Mouse (Mus musculus): Measurements from ENCODE around the gene E130114P18Rik.

E130114P18Rik gene

DNA sequence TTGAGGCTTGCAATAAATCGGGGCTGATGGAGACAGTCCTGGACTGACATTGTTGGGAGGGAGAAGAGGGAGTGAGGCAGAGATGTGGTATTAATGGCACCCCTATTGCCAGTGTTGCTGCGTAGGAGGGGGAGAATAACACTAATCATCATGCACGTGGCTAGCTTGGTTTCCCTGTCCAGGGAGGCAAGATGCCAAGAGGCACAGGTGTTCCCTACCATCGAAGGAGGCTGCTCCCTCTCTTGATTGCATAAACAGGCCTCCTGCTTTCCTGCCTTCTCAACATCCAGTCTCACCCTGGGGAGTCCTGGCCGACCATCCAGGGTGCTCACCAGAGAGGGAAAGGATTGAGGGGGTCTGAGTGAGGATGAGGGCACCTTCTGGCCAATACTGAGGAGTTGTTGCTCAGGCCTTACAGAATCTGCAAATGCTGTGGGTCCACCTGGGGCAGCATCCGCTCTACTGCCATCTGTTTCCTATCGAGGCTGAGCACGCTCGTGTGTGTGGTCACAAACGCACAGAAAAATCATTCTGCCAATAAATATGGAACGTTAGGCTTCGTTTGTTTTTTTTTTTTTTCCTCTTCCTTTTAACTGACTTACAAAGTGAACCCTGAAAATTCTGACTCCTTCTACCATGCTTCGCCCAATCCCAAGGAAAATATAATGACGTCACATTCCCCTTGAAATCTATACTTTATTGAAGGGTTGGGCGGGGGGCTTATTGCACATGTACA, 130.0 kb downstream of the E130114P18Rik start:
- no peak for DNase-seq (ENCODE audit: low spot score in 2 of 2)

DNA sequence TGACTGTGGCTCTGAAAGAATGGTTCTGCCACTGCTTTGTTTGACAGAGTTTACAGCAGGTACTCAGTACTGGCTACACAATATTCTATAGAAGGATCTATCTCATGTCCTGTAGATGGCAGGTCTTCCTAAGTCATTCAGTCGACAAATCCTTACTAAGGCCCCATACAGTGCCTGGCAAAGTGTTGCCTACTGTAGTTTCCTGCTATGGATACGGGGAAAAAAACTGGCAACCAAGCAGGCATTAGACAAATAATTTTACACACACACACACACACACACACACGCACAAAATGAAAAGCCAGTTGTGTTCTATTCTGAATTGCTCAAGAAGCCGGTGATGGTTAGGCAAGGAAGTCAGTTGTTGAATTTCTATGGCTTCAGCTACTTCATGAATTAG, 130.6 kb downstream of the E130114P18Rik start:
- no peak for DNase-seq (ENCODE audit: low spot score in 2 of 2)

DNA sequence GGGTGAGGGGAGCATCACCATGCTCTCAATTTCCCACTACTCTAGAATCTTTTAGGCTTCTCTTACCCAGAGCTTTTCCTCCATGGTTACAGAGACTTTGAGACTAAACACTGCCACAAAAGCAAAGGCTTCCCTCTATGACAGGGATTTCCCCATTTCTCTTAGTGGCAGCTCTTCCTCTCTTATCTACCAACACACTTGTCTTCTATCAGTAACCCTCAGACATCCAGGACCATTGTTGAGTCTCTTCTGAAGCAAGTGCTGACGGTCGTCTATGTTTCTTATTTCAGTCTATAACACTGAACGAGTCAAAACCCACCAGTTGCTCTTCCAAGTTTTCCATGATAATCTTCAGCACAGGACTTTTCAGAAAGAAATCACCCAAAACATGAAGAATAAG, 137.5 kb downstream of the E130114P18Rik start:
- no peak for DNase-seq (ENCODE audit: low spot score in 2 of 2)

DNA sequence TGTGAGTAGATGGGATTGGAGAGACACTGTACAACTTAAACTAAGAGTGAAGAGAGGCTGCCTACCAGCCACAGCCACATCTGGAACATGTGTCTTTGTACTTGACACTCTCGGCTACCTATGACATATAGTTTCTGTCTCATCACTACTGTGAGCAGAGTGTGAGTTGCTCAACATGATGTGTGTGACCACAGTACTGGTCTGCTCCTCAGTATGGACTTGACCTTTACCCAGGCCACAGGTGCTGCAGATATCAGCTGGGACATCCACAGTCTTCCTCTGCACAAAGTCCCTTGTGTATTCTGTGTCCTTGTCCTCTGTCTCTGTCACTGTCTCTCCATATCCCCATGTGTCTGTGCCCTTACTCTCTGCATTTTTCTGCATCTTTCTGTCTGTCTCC, 141.3 kb downstream of the E130114P18Rik start:
- no peak for DNase-seq (ENCODE audit: low spot score in 2 of 2)

DNA sequence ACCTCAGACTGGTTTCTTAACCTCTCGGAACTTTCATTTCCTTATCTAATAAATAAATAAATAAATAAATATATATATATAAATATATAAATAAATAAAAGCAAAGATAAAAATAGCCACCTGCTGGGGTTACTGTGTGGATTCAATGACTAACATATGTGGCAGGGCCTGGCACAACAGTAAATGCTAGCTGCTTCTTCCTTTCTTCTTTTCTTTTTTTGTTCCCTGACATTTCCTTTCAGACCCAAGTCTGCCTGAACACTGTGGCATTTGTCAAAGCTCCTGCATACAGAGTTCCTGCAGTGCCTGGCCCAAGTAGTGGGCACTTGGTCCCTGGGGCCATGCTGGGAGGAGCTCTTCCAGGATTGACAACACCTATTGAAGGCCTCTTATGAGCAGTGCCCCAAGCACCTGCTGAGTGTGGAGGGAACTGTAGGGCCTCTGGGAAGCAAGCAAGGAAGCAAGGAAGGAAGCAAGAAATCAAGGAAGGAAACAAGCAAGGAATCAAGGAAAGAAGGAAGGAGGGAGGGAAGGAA, 142.1 kb downstream of the E130114P18Rik start:
- no peak for DNase-seq (ENCODE audit: low spot score in 2 of 2)

DNA sequence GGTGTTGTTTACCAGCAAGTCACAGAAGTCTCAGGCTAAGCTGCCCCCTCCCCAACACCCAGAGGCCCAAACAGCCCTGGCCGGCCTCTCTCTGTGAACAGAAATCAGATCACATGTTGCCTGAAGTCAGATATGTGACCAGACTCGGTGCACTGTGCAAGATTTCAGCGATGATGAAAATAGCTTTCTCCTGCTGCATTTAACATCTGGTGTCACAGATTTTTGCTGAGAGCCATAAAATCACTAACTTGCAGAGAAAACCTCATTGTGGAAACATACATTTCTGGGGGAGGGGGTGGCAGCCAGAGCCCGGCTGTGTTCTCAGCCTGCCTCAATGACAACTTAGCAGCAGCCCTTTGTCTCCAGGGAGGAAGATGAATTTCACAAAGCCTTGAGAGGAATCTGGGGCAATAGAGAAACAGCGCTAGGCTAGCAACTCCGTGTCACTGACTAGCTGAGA, 142.6 kb downstream of the E130114P18Rik start:
- no peak for DNase-seq (ENCODE audit: low spot score in 2 of 2)

DNA sequence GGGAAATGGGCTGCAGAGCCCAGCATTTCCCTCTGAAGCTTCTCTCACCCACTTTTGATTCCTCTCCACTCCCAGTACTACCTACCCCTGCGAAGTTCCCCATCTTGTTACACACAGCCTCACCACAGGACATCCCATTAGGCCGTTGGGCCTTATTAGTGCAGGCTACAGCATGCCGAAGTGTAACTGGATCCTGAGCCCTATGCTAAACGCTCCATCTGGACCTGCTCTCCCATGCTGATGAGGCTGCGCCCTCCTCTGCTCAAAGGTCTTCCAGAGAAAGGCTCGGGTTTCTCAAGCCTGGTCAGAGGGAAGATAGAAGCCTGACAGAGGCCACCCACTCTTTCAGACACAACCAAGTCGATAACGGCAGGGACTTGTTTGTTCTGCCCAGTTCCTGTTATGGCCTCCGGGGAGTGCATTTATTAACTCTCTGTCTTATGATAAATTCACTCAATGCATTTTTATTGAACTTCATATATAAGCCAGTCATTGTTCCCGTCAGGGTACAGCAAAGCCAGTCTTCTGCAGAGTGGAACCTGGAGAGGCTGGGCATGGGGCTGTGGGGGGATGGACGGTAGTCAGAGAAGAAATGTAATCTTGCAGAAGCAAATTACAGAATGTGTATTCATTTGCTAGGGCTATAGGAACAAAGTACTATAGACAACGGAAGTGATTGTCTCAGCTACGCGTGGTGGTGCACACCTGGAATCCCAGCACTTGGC, 148.8 kb downstream of the E130114P18Rik start:
- no peak for DNase-seq (ENCODE audit: low spot score in 2 of 2)

DNA sequence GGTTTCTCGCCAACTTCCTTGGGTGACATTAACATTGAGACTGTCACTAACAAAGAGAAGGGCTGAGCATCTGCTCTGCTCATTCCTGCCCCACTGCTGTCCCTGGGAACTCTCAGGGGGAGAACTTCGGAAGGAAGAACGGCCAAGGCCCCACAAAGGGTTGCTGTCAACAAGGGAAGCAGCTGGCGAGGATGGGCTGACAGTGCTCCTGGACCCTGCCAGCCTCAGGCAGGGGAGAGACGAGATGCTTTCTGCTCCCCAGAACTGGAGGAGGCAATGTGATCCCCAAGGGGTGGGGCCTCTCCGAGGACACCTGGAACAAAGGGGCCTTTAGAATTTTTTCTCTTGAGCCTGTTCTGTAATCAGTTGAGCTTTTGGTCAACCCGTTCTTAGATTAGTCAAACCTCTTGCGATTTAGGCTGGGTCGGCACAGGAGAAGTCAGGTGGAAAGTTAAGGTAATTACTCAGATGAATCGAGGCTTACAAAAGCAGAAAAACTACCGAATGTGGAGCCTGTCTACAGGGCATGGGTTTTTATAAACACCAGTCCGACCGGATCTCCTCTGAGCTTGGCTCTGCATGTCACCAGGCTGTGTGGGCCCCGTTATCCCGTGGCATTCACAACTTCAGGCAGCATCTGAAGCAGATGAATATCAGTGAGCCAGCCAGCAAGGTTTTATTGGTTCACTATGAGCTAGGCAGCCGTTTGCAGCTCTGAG, 151.7 kb downstream of the E130114P18Rik start:
- no peak for DNase-seq (ENCODE audit: low spot score in 2 of 2)

DNA sequence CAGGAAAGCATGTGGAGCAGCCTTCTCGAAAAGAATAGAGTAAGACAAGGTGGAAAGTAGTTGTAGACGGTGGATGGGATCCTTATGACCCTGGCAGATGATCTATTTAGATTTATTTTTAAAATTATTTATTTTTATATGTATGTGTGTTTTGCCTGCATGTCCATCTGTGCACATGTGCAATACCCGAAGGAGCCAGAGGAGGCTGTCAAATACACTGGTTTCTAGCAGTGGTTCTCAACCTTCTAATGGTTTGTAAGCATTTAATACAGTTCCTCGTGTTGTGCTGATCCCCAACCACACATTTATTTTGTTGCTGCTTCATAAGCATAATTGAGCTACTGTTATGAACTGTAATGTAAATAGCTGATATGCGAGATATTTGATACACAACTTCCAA, 154.7 kb downstream of the E130114P18Rik start:
- no peak for DNase-seq (ENCODE audit: low spot score in 2 of 2)

DNA sequence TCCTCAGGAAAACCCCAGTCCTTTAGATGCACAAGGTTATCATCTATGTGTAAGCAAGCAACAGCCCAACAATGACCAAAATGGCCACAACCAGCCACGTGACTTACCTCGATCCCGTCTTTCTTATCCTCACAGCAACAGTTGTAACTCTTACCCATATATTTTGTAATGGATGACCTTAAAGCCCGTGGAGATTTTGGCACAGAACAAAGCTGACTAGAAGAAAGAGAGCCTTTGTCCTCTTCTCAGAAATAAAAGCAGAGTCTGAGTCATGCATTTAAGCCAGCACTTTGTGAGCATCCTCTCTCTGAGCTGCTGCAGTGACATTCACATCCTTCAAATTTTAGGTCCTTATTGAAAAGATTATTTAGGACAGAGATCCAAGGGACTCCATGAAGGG, 156.1 kb downstream of the E130114P18Rik start:
- no peak for DNase-seq (ENCODE audit: low spot score in 2 of 2)

DNA sequence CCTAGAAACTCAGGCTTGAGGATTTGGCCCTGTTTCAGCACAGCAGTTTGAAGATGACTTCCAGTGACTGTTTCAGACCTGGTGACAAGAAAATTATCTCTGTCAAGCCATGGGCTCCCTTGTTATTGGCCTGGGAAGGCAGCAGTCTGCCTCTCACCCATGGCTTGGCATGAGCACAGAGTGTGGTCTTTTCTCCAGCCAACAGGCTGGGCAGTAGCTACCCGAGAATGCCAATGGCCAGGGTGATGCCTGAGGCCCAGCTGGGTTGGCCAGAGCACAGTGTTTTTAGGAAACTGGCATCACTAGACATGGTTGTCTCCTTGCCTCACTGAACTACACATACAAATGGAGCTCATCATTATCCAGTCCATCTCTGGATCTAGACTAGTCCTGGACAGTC, 157.5 kb downstream of the E130114P18Rik start:
- no peak for DNase-seq (ENCODE audit: low spot score in 2 of 2)

DNA sequence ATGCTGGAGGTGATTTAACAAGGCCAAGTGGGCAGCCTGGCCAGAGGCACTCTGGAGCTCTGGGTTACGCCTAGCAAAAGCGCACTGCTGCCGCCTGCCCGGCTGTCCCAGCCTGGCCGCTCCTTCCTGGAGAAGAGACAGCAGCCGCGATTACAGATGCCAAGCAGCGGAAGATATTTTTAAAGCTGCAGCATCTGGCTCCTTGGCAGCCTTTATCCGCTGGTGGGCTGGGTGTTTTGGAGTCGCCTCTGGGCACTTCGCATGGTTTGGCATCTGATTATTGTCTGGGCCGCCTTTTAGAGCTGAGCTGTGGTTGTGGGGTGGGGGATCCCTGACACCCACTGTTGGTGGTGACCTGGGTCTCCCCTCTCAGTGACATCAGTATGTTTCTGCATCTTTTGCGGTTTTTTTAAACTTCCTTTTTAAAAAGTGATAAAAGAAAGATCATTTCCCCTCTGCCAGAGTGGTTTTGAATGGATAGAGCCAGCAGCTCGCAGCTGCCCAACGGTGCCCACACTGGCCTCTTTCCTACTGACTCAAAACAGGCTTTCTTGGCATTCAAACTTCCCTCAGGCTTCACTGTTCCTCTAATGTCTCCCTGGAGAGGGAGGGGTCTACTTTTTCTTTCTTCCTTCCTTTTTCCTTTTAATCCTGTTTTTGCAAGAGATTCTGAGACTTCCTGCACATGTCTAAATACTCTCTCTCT, 159.1 kb downstream of the E130114P18Rik start:
- peak; percentile 2 to 13 for DNase-seq (ENCODE audit: low spot score in 2 of 2)

DNA sequence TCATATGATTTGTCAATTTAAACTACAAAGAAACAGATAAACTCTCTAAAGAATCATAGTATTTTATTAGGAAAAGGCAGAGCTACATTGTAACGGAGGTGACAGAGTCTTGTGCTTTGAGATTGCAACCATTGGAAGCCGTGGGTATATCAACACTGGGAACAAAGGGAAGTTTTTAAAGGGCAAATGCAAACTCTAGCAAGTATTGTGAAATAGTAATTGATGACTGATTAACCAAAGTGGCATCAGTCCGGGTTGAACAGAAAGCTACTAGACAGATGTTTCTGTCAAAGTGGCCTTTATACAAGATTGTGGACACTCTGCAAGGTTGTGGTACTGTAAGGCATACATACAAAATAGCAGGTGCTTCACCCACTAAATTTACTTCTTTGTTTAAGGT, 162.8 kb downstream of the E130114P18Rik start:
- no peak for DNase-seq (ENCODE audit: low spot score in 2 of 2)

DNA sequence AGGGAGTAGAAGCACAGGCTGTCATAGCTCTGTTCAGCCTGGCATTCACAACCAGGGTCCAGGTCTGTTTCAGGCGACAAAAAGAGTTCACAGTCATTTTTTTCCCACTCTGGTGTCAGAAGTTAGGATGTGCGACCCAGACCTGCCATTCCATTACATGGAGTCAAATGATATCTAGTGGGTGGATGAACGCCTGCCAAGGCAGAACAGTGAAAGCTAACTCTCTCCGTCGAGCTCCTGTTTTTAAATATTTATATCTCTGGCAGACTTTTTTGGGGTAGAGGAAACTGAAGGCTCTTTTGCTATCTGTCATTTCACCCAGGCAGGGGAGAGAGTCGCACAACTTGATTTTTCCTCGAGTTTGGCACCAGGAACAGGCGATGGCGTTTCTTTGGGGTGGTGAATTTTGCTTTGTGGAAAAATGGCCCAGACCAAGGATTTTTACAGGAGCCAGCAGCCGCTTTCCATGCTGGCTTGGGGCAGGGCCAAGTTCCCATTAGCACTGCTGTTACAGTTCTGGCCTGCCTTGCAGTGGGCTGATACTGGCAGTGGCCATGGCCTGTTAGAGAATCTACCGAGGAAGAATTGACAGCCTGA, 166.5 kb downstream of the E130114P18Rik start:
- no peak for DNase-seq (ENCODE audit: low spot score in 2 of 2)

DNA sequence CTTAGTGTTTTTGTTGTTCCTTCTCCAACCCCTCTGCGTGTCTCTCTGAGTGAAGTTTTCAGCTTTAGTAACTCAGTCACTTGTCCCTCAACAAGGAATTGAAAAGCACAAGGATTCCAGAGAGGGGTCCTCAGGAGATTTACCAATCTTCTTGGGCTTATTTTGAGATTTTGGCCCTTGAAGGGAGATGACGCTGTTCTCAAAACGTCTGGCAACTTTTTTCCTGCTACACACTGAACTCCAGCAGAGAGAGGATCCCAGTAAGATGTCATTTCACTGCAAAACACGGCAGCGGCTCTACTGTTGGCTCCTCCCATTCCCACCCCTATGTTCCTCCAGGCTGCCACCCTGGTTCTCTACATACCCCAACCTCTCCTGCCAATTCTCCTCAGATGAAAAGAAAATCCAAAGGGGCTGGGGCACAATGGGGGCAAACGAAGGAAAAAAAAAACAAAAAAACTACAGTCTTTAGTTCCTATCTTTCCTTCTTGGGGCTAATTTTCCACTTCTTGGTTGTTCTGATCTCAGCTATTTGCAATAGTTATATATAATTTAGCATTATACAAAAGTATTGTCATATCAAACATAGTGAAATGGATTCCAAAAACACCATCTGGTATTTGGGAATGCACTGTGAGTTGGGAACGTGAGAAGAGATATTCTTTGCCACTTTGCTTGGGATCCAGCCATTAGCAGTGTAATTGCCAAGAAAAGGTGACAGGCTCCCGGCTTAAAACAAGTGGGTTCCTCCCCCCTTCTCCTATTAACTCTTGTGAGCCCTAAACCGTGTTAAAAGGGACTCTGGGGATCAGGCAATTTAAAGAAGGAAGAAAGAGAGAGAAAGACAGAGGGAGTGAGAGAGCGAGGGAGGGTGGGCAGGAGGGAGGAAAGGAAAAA, 167.8 kb downstream of the E130114P18Rik start:
- no peak for DNase-seq (ENCODE audit: low spot score in 2 of 2)

DNA sequence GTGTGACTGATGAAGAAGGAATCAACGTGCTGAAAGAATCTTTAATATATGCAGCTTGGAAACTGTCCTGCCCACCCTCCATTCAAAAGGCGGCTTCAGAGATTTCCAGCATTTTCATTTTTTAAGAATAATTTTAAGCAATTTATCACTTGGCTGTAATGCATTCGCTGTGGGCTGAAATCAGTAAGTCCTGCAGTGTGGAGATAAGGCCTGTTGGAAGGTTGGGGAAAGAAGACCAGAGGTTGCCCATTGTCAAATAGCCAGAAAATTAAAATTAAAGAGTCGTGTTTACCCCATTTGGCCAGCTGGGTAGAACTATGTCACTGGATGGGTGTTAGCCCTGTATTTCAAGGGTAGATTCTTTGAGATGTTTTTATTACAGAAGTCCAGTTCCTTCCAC, 168.5 kb downstream of the E130114P18Rik start:
- no peak for DNase-seq (ENCODE audit: low spot score in 2 of 2)

DNA sequence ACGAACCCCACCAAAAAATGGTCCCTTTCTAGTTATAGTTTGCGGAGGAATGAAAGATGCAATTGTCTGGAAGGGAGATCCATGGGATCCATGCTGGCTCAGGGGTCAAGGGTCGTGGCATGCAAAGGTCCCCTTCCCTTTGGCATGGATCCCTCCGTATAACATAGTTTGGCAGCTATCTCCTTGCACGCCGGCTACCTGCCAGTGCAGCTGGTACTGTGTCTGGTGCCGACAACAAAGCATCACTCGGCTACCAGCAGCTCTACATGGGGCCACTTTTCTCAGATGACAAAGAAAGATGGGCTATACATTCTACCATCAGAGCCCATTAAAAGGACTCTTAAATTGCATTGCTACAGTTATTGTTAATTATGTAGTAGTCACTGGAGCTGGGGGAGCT, 169.2 kb downstream of the E130114P18Rik start:
- DNase-seq (ENCODE audit: low spot score in 2 of 2), result no peak

DNA sequence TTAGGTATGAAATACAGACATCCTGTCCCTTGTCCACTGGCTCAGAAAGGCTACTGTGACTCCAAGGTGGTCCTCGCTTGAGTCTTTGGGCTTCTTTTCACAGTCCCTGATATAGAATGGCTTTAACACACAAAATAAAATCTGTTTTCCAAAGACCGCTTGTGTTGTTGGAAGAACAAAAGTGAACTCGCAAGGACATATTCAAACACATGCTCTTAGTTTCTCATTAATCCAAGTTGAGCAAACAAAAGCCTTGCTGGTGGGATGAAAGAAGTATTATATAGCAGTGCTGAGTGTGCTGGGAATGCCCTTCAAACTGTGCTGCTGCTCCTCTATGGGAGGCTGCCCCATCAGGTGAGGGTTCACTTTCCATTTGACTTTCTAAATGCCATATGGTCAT, 169.7 kb downstream of the E130114P18Rik start:
- DNase-seq (ENCODE audit: low spot score in 2 of 2), result no peak

DNA sequence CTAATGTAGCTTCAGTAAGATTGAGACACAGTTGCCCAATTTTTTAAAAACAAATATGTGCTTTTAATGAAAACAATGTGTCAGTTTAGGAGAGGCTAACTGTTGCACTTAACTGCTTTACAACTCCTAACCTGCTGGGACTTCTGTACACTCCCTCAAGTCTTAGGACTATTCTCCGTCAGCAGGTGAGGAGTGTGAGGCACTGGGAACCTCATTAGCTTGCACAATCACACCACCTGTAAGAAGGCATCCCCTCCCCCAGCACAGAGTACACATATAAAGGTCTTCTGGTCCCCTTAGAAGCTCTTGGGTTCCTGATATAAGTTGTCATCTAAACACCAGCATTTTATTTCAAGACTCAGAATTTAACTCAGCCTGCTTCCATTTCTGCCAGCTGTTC, 170.7 kb downstream of the E130114P18Rik start:
- no peak for DNase-seq (ENCODE audit: low spot score in 2 of 2)

DNA sequence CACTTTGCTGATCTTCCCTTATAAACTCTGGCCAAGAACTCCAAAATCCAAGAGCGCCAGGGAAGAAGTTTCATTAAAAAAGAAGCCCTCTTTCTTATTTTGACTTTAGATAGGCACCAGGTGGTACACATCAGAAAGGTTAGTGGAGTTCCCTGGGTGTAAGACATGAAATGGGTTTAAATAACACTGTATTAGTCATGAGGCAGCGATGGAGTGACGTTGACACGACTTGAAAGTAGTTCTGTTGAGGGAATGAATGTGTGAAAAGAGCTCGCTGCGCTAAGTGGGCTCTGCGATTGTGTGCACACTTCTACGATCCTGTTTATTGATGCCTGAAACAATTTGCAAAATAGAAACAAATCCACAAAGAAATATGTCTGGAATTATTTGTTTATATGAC, 171.4 kb downstream of the E130114P18Rik start:
- no peak for DNase-seq (ENCODE audit: low spot score in 2 of 2)

All from natural killer cell, adult 2 months (primary cell).